Mouse (Mus musculus): ENCODE measurements around the gene Sipa1. TPM values are rescaled to one million over a fixed set of nuclear protein-coding genes. Genes with fewer than 3 reads are reported as not detected.

Sipa1 gene
- polyA plus RNA-seq, 1 experiment, result 101 TPM

GRCm38 (mm10) chr19:5612762-5613411 is 50.6 kb downstream of the Sipa1 start:
- TF ChIP-seq POLR2A (IDR thresholded peaks at IDR 0.05; ENCODE audit: borderline replicate concordance, control insufficient read depth, low read depth, low read length) (no peak), CTCF (IDR thresholded peaks at IDR 0.05; ENCODE audit: control insufficient read depth, insufficient read depth, low read length) (no peak)
- Histone ChIP-seq H3K4me1 (ENCODE audit: control insufficient read depth, insufficient read depth, low read length) (peaks cover 2% of the 10 kb centered on the region; the same call in 1 of the 2 replicates), H3K27ac (ENCODE audit: control insufficient read depth, insufficient read depth, low read depth, low read length, poor library complexity) (no peak overlapping the region), H3K4me3 (replicated peaks; ENCODE audit: control insufficient read depth, low read depth, low read length) (no peak overlapping the region)
- WGBS, result 29% methylated on average over 3 of the region's 3 CpGs

GRCm38 (mm10) chr19:5611973-5612372 is 51.5 kb downstream of the Sipa1 start:
- peaks cover 2% of the 10 kb centered on the region; the same call in 1 of the 2 replicates for H3K4me1 ChIP-seq (ENCODE audit: control insufficient read depth, insufficient read depth, low read length)
- WGBS, result 88% methylated on average over 1 of the region's 1 CpGs
- H3K4me3 ChIP-seq (replicated peaks; ENCODE audit: control insufficient read depth, low read depth, low read length), result no peak overlapping the region
- H3K27ac ChIP-seq (ENCODE audit: control insufficient read depth, insufficient read depth, low read depth, low read length, poor library complexity), result no peak overlapping the region
- no peak for TF ChIP-seq POLR2A (IDR thresholded peaks at IDR 0.05; ENCODE audit: borderline replicate concordance, control insufficient read depth, low read depth, low read length)
- TF ChIP-seq CTCF (IDR thresholded peaks at IDR 0.05; ENCODE audit: control insufficient read depth, insufficient read depth, low read length), result no peak

DNA sequence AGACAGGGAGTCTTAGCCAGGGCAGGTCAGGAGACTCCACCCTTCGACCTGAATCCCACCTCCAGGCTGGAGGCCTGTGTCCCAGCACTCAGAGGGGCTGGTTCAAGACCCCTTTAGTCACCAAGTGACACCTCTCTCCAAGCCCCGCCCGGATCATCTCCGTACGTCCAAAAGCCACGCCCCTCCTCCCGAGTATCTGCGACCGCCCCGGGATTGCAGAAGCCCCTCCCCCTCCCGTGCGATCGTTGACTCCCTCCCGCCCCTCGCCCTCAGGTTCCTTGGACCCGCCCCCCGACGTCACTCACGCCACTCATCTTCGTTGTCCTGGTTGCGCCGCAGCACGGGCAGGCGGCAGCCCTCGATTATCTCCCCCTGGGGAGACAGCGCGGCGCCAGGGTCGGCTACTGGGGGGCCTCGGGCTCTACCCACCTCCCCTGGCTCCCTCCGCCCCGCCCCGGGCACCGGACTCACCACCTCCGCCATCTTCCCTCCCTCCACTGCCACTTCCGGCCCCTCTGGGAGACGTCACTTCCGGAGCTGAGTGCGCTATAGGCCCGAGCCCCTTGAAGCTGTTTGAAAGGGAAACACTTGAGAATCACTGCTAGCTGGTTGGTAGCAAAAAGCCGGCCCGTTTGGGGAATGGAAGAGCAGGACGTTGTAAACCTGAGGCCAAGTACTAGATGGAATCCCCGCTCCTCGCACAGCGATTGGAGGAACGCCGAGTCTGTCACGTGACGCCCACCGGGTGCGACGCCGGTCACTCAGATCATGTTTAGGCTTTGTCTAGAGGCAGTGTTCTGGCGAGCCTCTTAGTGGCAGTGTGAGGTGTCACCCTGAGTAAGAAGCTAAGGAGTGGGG is 53.7 kb downstream of the Sipa1 start, which contains the start of gene Kat5:
TSS of gene Kat5 (minus strand) at position 691 of the 858 bp plus-strand sequence.
- 2% methylated on average over 55 of the region's 55 CpGs for WGBS

GRCm38 (mm10) chr19:5609171-5609546 is 54.3 kb downstream of the Sipa1 start:
- Histone ChIP-seq H3K4me1 (ENCODE audit: control insufficient read depth, insufficient read depth, low read length) (peaks cover 2% of the 10 kb centered on the region; the same call in 1 of the 2 replicates), H3K27ac (ENCODE audit: control insufficient read depth, insufficient read depth, low read depth, low read length, poor library complexity) (peak overlapping the region; percentile 81), H3K4me3 (replicated peaks; ENCODE audit: control insufficient read depth, low read depth, low read length) (peak overlapping the region; percentile 75)
- no peak for TF ChIP-seq CTCF (IDR thresholded peaks at IDR 0.05; ENCODE audit: control insufficient read depth, insufficient read depth, low read length)
- TF ChIP-seq POLR2A (IDR thresholded peaks at IDR 0.05; ENCODE audit: borderline replicate concordance, control insufficient read depth, low read depth, low read length), result no peak
- WGBS, result 56% methylated on average over 10 of the region's 10 CpGs

More for the DNA sequence above, 53.7 kb downstream of the Sipa1 start, which contains the start of gene Kat5:
- peak within 1 kb of the TSS; percentile 75 for H3K4me3 ChIP-seq (replicated peaks; ENCODE audit: control insufficient read depth, low read depth, low read length)
- H3K4me1 ChIP-seq (ENCODE audit: control insufficient read depth, insufficient read depth, low read length), result peaks cover 2% of the 10 kb centered on the region; the same call in 1 of the 2 replicates
- peak; percentile 57; the same call in 1 of the 2 replicates for TF ChIP-seq POLR2A (IDR thresholded peaks at IDR 0.05; ENCODE audit: borderline replicate concordance, control insufficient read depth, low read depth, low read length)
- TF ChIP-seq CTCF (IDR thresholded peaks at IDR 0.05; ENCODE audit: control insufficient read depth, insufficient read depth, low read length), result no peak
- peak within 1 kb of the TSS; percentile 81 for H3K27ac ChIP-seq (ENCODE audit: control insufficient read depth, insufficient read depth, low read depth, low read length, poor library complexity)

DNA sequence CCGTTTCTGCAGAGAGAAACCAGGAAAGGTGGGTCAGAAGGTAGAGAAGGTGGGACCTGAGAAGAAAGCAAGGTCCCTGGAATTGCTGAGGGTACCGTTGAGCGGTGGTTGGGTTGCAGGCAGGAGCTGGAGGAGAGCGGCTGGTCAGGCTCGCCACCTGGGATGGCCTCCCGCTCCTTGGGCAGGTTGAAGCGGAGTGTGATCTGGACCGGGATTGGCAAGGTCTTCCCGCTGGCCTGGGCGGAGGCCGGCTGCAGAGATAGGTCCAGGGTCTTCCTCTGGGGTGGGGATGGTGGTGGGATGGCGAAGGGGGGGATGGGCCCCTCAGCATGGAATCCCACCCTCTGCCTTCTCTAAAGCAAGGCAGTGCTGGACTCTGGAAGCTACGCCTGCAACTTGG is 54.8 kb downstream of the Sipa1 start:
- Histone ChIP-seq H3K4me1 (ENCODE audit: control insufficient read depth, insufficient read depth, low read length) (peaks cover 2% of the 10 kb centered on the region; the same call in 1 of the 2 replicates), H3K4me3 (replicated peaks; ENCODE audit: control insufficient read depth, low read depth, low read length) (no peak overlapping the region), H3K27ac (ENCODE audit: control insufficient read depth, insufficient read depth, low read depth, low read length, poor library complexity) (no peak overlapping the region)
- 92% methylated on average over 13 of the region's 13 CpGs for WGBS
- no peak for TF ChIP-seq CTCF (IDR thresholded peaks at IDR 0.05; ENCODE audit: control insufficient read depth, insufficient read depth, low read length)
- no peak for TF ChIP-seq POLR2A (IDR thresholded peaks at IDR 0.05; ENCODE audit: borderline replicate concordance, control insufficient read depth, low read depth, low read length)

GRCm38 (mm10) chr19:5607705-5608410 is 55.6 kb downstream of the Sipa1 start:
- WGBS, result 93% methylated on average over 26 of the region's 26 CpGs
- Histone ChIP-seq H3K27ac (ENCODE audit: control insufficient read depth, insufficient read depth, low read depth, low read length, poor library complexity) (no peak overlapping the region), H3K4me1 (ENCODE audit: control insufficient read depth, insufficient read depth, low read length) (peaks cover 2% of the 10 kb centered on the region), H3K4me3 (replicated peaks; ENCODE audit: control insufficient read depth, low read depth, low read length) (no peak overlapping the region)
- TF ChIP-seq POLR2A (IDR thresholded peaks at IDR 0.05; ENCODE audit: borderline replicate concordance, control insufficient read depth, low read depth, low read length) (no peak), CTCF (IDR thresholded peaks at IDR 0.05; ENCODE audit: control insufficient read depth, insufficient read depth, low read length) (no peak)

- H3K4me3 ChIP-seq (replicated peaks; ENCODE audit: control insufficient read depth, low read depth, low read length), result no peak overlapping the region
- peaks cover 2% of the 10 kb centered on the region for H3K4me1 ChIP-seq (ENCODE audit: control insufficient read depth, insufficient read depth, low read length)
- no peak for TF ChIP-seq CTCF (IDR thresholded peaks at IDR 0.05; ENCODE audit: control insufficient read depth, insufficient read depth, low read length)
- no peak for TF ChIP-seq POLR2A (IDR thresholded peaks at IDR 0.05; ENCODE audit: borderline replicate concordance, control insufficient read depth, low read depth, low read length)
- 88% methylated on average over 8 of the region's 8 CpGs for WGBS
- H3K27ac ChIP-seq (ENCODE audit: control insufficient read depth, insufficient read depth, low read depth, low read length, poor library complexity), result no peak overlapping the region
Measured at GRCm38 (mm10) chr19:5606196-5606595, 57.3 kb downstream of the Sipa1 start.

All from bone marrow, adult 2 months (tissue).